Mouse (Mus musculus) liver, embryonic 14.5 days (tissue): ENCODE data around the gene Olfr1082.
"Not testable (repeated sequence)": the region's sequence is repeated elsewhere in the genome, so short reads cannot be mapped to it uniquely, and the experiment has no call there.

Experiments
- CTCF ChIP-seq: IDR thresholded peaks from 2 replicates; pipeline ENCODE4 v1.5.1; 2016; ENCODE audit warnings: antibody characterized with exemption, low read depth, control low read depth
- EP300 ChIP-seq: IDR thresholded peaks from 2 replicates; pipeline ENCODE4 v1.6.1; 2016; ENCODE audit warnings: antibody characterized with exemption, low read depth

GRCm38 (mm10) chr2:86639625-86640024 is 40.9 kb upstream of the Olfr1082 start, which contains the start of gene Olfr1084:
- not testable (repeated sequence) for TF ChIP-seq CTCF, EP300
